Mouse (Mus musculus) cerebellum, postnatal 10 days (tissue): ENCODE data around the gene Recql5.
"Not testable (repeated sequence)": the region's sequence is repeated elsewhere in the genome, so short reads cannot be mapped to it uniquely, and the experiment has no call there.

Experiments
- DNase-seq, 2 experiments: peaks; one replicate each; pipeline ENCODE4 v3.0.0; 2021; ENCODE audit warnings: mixed read lengths in 2 of 2

Gene Recql5

DNA sequence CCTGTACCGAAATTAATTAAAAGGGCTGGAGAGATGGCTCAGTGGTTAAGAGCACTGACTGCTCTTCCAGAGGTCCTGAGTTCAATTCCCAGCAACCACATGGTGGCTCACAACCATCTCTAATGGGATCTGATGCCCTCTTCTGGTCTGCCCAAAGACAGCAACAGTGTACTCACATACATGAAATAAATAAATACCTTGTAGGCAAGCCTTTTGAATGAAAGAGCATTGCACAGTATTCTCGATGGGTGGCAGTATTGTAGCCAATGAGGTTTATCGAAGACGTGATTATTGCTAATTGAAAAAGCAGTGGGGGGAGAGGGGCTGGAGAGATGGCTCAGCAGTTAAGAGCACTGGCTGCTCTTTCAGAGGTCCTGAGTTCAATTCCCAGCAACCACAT, 76.1 kb downstream of the Recql5 start:
- DNase-seq, result not testable (repeated sequence)

DNA sequence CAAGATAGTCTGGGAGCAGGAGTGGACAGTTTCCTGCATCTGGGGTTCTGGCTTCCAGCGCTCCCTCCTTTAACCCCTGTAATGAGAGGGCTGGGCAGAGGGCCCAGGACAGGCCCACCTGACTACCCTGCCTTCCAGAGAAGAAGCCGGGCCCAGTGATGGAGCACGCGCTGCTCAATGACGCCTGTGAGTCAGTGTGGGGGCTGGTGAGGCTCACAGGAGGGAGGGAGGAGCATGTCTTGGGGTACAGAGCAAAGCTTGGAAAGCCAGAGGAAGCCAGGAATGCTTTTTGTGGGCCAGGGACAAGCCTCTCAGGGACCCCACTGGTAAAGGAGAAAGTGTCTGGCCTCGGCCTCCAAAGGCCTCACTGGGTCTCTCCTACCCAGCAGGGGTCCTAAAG, 78.6 kb downstream of the Recql5 start:
- no peak for DNase-seq

DNA sequence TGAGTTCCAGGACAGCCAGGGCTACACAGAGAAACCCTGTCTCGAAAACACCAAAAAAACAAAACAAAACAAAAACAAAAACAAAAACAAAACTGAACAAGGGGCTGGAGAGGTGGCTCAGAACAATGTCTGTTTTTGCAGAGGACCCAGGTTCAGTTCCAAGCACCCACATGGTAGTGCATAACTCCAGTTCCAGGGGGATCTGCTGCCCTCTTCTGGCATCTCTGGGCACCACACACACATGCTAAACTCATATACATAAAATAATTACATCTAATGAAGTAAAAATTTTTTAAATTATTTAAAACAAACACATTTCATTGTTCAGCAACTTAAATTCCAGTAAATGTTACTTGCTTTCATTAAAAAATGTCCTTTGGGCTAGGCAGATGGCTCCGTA, 87.5 kb downstream of the Recql5 start:
- DNase-seq, result no peak

DNA sequence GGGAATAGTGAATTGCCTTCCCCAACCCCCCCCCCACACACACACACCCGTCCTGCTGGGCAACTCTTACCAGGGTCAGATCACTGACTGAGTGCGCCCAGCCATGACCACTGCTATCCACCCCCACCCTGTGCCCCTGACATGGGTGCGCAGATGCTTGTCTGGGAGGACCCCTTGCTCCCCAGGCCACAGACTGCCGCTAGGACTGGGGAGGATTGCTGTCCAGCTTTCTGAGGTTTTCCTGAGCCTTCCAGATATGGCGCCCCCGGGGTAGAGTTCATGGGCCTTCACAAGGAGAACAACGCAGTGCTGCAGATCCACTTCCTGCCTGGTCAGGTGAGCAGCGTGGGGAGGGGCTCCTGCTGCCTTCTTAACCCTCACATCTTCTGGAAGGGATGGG, 89.0 kb downstream of the Recql5 start:
- no peak for DNase-seq

DNA sequence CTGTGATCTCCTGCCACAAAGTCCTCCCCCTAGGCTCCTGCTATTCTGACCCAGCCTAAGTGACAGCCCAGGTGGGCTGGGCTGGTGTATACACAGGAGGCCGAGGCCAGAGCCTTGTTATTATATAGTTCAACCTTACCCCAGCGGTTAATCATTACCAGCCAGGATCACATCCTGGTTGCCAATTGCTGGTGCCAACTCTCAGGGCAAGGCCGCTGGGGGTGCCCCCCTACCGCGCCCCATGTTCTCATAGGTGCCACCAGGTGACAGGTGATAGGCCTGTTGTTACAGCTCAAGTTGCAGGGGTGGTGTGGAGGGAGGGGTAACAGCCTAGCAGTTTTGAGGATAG, 89.4 kb downstream of the Recql5 start:
- DNase-seq, result no peak

DNA sequence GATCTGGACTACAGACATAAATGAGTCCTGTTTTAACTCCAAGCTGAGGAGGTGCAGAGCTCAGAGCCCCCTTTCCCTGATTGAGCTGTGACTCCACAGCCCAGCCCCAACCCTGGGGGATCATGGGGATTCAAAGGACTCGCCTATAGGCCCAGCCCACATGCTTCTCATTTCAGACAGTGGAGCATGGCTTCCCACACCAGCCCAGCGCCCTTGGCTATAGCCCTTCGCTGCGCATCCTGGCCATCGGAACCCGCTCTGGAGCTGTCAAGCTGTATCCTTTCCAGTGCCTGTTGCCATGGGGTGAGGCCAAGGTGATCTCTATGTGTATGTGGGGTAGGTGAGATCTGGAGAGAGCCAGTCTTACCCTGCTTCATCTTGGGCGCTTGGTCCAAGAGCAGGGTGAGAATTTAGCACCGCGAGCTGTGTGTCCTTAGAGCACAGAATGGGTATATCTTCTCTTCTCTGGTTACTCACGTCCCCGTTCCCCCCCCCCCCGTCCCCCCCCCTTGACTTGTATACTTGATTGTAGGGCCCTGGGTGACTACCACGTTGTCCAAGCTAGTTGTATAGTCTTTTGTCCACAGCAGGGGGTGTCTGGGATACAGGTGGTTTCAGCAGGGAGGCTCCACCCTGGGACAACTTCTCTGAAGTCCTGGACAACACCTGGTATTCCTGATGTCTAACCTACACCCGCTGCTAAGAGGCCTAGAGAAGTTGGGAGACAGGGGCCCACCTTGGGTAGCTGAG, 90.0 kb downstream of the Recql5 start:
- DNase-seq, result no peak
